Mouse (Mus musculus): ENCODE data around the gene Wipi2.

Gene Wipi2

GRCm38 (mm10) chr5:142629663-142630025 lies 2.1 kb downstream of the Wipi2 start:
- DNase-seq (ENCODE audit: low read depth, low spot score), result no peak

GRCm38 (mm10) chr5:142630224-142630623 lies 2.7 kb downstream of the Wipi2 start:
- DNase-seq (ENCODE audit: low read depth, low spot score), result no peak

GRCm38 (mm10) chr5:142637823-142638222 lies 10.3 kb downstream of the Wipi2 start:
- DNase-seq (ENCODE audit: low read depth, low spot score), result no peak

GRCm38 (mm10) chr5:142640088-142640487 lies 12.6 kb downstream of the Wipi2 start:
- no peak for DNase-seq (ENCODE audit: low read depth, low spot score)

- no peak for DNase-seq (ENCODE audit: low read depth, low spot score)
These were observed 14.0 kb downstream of the Wipi2 start for GRCm38 (mm10) chr5:142641331-142642051.

GRCm38 (mm10) chr5:142648162-142648561 lies 20.7 kb downstream of the Wipi2 start:
- DNase-seq (ENCODE audit: low read depth, low spot score), result no peak

- DNase-seq (ENCODE audit: low read depth, low spot score), result no peak
These were observed 22.1 kb downstream of the Wipi2 start for GRCm38 (mm10) chr5:142649460-142650050.

- DNase-seq (ENCODE audit: low read depth, low spot score), result no peak
These were observed 22.9 kb downstream of the Wipi2 start for GRCm38 (mm10) chr5:142650390-142650789.

GRCm38 (mm10) chr5:142650794-142651497 lies 23.4 kb downstream of the Wipi2 start:
- DNase-seq (ENCODE audit: low read depth, low spot score), result no peak

- DNase-seq (ENCODE audit: low read depth, low spot score), result no peak
These were observed 24.8 kb downstream of the Wipi2 start for GRCm38 (mm10) chr5:142652266-142652665.

- DNase-seq (ENCODE audit: low read depth, low spot score), result no peak
These were observed 33.3 kb downstream of the Wipi2 start for GRCm38 (mm10) chr5:142660656-142661434.

- no peak for DNase-seq (ENCODE audit: low read depth, low spot score)
These were observed 40.4 kb downstream of the Wipi2 start for GRCm38 (mm10) chr5:142667921-142668320.

- no peak for DNase-seq (ENCODE audit: low read depth, low spot score)
These were observed 41.2 kb downstream of the Wipi2 start for GRCm38 (mm10) chr5:142668556-142669263.

- no peak for DNase-seq (ENCODE audit: low read depth, low spot score)
These were observed 42.2 kb downstream of the Wipi2 start for GRCm38 (mm10) chr5:142669726-142670125.

- no peak for DNase-seq (ENCODE audit: low read depth, low spot score)
These were observed 45.6 kb downstream of the Wipi2 start for GRCm38 (mm10) chr5:142673082-142673481.

GRCm38 (mm10) chr5:142678141-142678571 lies 50.7 kb downstream of the Wipi2 start:
- no peak for DNase-seq (ENCODE audit: low read depth, low spot score)

GRCm38 (mm10) chr5:142679065-142679464 lies 51.6 kb downstream of the Wipi2 start:
- no peak for DNase-seq (ENCODE audit: low read depth, low spot score)

- no peak for DNase-seq (ENCODE audit: low read depth, low spot score)
These were observed 54.4 kb downstream of the Wipi2 start for GRCm38 (mm10) chr5:142681911-142682310.

GRCm38 (mm10) chr5:142682529-142682928 lies 55.0 kb downstream of the Wipi2 start:
- DNase-seq (ENCODE audit: low read depth, low spot score), result no peak

GRCm38 (mm10) chr5:142688866-142689265 lies 61.4 kb downstream of the Wipi2 start:
- no peak for DNase-seq (ENCODE audit: low read depth, low spot score)

- DNase-seq (ENCODE audit: low read depth, low spot score), result no peak
These were observed 62.8 kb downstream of the Wipi2 start for GRCm38 (mm10) chr5:142690343-142690742.
